Mouse (Mus musculus): Measurements from ENCODE around the gene Kcnip1.
A peak's percentile ranks its signal among the peaks of the same experiment; 100 is the strongest.

Gene Kcnip1

GRCm38 (mm10) chr11:33902377-33902776 lies 90.6 kb downstream of the Kcnip1 start:
- DNase-seq (ENCODE audit: low spot score), result no peak

- DNase-seq (ENCODE audit: low spot score), result no peak
Measured at GRCm38 (mm10) chr11:33901783-33902182, 91.2 kb downstream of the Kcnip1 start.

- no peak for DNase-seq (ENCODE audit: low spot score)
Measured at GRCm38 (mm10) chr11:33891084-33891483, 101.9 kb downstream of the Kcnip1 start.

- no peak for DNase-seq (ENCODE audit: low spot score)
Measured at GRCm38 (mm10) chr11:33890382-33890781, 102.6 kb downstream of the Kcnip1 start.

GRCm38 (mm10) chr11:33887660-33888059 lies 105.3 kb downstream of the Kcnip1 start:
- DNase-seq (ENCODE audit: low spot score), result no peak

GRCm38 (mm10) chr11:33885981-33886380 lies 107.0 kb downstream of the Kcnip1 start:
- DNase-seq (ENCODE audit: low spot score), result no peak

- DNase-seq (ENCODE audit: low spot score), result no peak
Measured at GRCm38 (mm10) chr11:33882731-33883328, 110.1 kb downstream of the Kcnip1 start.

- no peak for DNase-seq (ENCODE audit: low spot score)
Measured at GRCm38 (mm10) chr11:33874925-33875324, 118.0 kb downstream of the Kcnip1 start.

GRCm38 (mm10) chr11:33873071-33873781 lies 119.7 kb downstream of the Kcnip1 start:
- DNase-seq (ENCODE audit: low spot score), result peak; percentile 6

- DNase-seq (ENCODE audit: low spot score), result no peak
Measured at GRCm38 (mm10) chr11:33872716-33873048, 120.3 kb downstream of the Kcnip1 start.

- no peak for DNase-seq (ENCODE audit: low spot score)
Measured at GRCm38 (mm10) chr11:33871998-33872715, 120.8 kb downstream of the Kcnip1 start.

GRCm38 (mm10) chr11:33870246-33870645 lies 122.7 kb downstream of the Kcnip1 start:
- no peak for DNase-seq (ENCODE audit: low spot score)

GRCm38 (mm10) chr11:33869559-33869958 lies 123.4 kb downstream of the Kcnip1 start:
- no peak for DNase-seq (ENCODE audit: low spot score)

GRCm38 (mm10) chr11:33866775-33867174 lies 126.2 kb downstream of the Kcnip1 start:
- no peak for DNase-seq (ENCODE audit: low spot score)

- DNase-seq (ENCODE audit: low spot score), result no peak
Measured at GRCm38 (mm10) chr11:33864245-33864644, 128.7 kb downstream of the Kcnip1 start.

- no peak for DNase-seq (ENCODE audit: low spot score)
Measured at GRCm38 (mm10) chr11:33861823-33862222, 131.1 kb downstream of the Kcnip1 start.

GRCm38 (mm10) chr11:33860905-33861582 lies 131.9 kb downstream of the Kcnip1 start:
- DNase-seq (ENCODE audit: low spot score), result no peak

- DNase-seq (ENCODE audit: low spot score), result peak; percentile 19
Measured at GRCm38 (mm10) chr11:33849614-33850013, 143.3 kb downstream of the Kcnip1 start.

- DNase-seq (ENCODE audit: low spot score), result no peak
Measured at GRCm38 (mm10) chr11:33848685-33849084, 144.3 kb downstream of the Kcnip1 start.

GRCm38 (mm10) chr11:33845931-33846330 lies 147.0 kb downstream of the Kcnip1 start:
- no peak for DNase-seq (ENCODE audit: low spot score)

GRCm38 (mm10) chr11:33843294-33843864 lies 149.6 kb downstream of the Kcnip1 start:
- DNase-seq (ENCODE audit: low spot score), result no peak

GRCm38 (mm10) chr11:33839049-33839448 lies 153.9 kb downstream of the Kcnip1 start:
- no peak for DNase-seq (ENCODE audit: low spot score)

All from ovary, postnatal 14 days (tissue).